Mouse (Mus musculus) Muller cell, postnatal 12 days (primary cell): ENCODE measurements around the gene Dab1.

ENCODE experiments used
- DNase-seq: peaks from one replicate; pipeline ENCODE4 v3.0.0-alpha.2; 2015; ENCODE audit errors: inconsistent ontology term

The Dab1 gene

DNA sequence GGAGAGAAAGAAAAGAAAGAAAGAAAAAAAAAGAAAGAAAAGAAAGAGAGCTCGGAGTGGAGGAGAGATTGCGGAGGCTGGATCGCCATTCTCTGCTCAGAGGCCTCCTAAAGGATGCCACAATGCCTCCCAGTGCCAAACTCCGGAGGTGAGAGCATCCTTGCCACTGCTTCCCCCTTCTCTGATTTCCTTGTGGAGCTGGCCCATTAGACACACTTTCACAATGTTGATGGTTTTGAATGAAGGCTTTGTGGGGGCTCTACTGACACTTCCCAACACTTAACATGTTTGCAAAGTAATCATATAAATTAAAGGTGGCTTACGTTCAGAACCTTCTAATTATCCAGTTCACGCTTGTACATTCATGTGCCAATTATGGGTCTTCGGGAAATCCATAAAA, 749.9 kb downstream of the Dab1 start:
- peak; percentile 21 for DNase-seq

- DNase-seq: no peak
Observed at GRCm38 (mm10) chr4:104371136-104371535, 752.0 kb downstream of the Dab1 start.

- DNase-seq: no peak
Observed at GRCm38 (mm10) chr4:104374191-104374590, 755.0 kb downstream of the Dab1 start.

DNA sequence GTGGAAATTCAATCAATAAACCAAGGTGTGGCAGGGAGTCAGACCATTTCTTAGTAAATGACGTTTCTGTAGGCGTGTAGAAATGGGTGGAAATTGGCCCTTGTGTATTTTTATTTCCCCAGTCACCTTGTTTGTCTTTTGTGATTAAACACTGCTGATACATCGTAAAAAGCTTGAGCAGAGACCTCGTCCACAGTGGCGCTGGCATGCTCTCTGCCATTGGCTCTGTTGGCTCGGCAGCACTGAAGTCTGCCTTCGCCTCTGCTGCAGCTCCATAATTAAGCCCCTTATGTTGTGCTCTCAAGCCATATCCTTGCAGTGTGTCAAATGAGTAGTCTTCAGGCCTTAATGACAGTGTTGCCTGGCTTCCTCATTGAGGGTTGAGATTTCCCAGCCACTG, 765.5 kb downstream of the Dab1 start:
- DNase-seq: peak; percentile 17

DNA sequence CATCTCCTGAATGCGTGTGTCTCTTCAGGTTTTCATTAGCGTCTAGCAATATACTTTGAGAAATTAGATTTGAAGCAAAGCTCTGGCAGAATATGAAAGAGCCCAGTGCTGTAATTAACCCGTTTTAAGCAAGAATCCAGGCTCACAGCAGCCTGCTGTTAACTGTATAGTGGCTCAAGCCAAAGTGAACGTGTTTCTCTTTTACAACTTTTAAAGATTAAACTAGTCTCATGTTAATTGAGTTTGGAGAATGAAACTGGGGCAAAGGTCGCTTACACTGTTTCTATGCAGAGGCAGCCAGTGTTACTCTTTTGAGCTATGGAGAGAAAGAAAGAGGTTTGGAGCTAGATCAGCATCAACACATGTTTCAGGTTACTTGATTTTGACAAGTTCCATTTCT, 766.1 kb downstream of the Dab1 start:
- peak; percentile 8 for DNase-seq

DNA sequence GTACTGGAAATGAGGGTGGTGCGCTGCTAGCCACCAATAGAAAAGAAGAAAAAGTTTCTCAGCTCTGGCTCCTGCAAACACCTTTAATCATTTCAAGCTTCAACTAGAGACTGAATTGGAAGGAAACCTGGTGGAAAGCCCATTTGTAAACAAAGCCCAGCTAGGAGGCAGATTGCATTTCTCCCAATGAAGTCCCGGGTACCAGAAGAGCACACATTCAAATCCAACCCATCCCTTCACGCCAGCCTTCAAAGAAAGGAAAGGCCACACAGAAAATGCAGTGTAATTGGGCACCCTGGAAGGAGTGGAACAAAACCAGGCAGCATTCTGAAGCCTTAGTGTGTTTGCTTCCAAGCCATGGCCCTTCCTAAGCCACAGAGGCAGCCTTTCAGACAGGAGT, 776.4 kb downstream of the Dab1 start:
- no peak for DNase-seq

- DNase-seq: no peak
Observed at GRCm38 (mm10) chr4:104396095-104396494, 776.9 kb downstream of the Dab1 start.

GRCm38 (mm10) chr4:104399106-104399730, 780.1 kb downstream of the Dab1 start:
- DNase-seq: peak; percentile 66

DNA sequence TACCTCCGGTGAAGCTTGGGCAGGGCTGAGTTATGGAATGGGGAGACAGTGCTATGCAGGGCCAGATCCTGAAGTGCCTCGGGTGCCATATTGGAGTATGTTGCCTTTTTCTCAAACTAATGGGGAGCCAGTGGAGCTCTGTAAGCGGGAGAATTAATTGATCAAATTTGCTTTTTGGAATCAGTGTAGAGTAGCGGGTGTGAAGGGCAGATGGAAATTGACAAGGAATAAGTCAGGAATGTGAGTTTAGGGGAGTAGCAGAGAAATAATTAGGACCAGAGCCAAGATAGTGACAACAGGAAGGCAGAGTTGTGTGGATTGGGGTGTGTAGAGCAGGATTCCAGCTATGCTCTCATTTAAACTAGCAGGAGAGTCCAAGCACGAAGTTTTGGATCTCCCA, 784.9 kb downstream of the Dab1 start:
- no peak for DNase-seq

DNA sequence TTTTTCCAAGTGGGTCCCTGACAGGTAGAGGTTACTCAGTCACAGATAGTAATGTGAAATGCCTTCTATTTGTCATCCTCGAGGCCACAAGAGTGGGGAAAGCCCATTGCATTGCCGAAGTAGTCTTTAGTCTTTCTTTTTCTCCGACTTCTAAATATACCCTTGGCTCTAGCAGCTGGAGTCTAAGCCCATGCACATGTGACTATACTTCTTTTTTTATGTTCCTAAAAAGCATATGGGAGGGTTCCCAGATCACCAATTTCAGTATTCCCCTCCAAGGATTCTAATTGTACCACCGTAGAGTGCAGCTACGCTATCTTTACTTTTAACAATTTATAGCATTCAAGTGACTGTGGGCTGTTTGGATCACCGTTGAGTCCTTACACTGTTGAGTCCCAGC, 791.8 kb downstream of the Dab1 start:
- no peak for DNase-seq

GRCm38 (mm10) chr4:104415482-104415881, 796.3 kb downstream of the Dab1 start:
- DNase-seq: no peak

GRCm38 (mm10) chr4:104418354-104418753, 799.2 kb downstream of the Dab1 start:
- DNase-seq: no peak

DNA sequence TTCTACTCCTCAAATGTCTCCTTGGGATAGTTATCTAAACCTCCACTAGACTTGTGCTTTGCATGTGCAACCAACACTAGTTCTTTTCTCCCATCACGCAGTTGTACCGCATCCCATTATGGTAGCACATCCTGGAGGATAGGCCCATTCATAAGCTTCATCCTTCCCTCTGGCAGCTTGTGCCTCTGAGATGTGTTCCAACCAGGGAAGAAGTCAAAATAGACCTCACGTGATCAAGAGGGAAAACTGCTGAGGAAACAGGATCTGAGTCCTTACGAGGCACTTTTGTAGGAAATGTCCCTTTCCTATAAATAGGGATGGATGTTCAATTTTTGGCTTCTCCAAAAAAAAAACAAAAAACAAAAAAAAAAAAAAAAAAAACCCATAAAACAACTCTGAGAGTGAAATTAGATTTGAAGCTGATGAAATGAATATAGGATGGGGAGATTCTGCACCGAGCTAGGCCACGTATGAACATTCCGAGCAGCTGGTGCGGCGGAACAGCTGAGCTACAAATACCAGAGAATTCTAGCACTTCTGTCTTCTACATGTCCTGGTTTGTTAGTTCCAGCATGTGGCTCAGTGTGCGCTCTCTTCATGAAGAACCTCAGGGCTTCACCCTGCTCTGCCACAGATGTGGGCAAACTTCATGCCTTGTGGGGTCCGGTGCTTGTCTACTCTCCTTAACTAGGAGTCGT, 802.0 kb downstream of the Dab1 start:
- no peak for DNase-seq

- DNase-seq: no peak
Observed at GRCm38 (mm10) chr4:104429127-104429526, 810.0 kb downstream of the Dab1 start.

DNA sequence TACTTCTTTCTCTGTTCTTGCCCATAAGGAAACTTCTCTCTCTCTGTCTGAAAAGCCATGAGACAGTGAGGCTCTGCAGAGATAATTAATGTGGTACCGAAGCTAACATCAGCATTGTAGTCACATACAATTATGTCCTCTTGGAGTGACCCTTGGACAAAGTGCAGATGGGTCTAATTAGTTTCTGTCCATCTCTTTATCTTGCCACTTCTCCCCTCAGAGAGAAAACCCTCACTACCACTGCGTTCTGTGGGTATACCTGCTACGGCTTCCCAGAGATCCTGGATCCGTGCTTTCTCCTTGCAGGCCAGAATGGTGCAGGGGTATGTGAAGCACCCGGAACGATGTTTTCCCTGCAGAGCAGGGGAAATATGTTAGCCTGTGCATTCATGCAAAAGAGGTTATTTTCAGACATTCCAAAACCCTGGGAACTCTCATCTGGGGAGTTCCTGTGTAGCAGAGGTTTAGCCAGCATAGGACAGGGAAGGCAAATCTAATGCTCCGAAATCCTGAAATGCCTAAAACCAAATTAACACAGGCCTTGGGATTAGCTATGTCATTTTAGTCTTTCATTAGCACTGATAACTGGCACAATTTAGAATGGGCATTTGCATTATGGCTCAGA, 812.2 kb downstream of the Dab1 start:
- DNase-seq: peak; percentile 90

DNA sequence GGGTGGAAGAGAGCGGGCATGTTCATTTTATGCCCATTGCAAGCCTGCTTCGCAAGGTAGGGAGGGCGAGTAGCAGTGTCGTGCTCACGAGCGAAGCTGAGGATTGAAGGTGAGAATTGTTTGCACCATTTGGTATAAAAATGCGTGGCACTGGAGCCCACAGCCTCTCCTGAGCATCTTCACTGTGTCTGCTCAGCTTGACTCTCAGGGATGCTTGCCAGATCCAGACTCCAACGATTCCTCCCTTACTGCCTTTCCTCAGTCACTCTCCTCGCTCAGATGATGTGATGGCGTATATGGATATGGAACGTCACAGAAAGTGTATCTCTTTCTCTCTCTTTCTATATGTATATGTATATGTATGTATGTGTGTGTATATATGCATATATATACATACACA, 813.0 kb downstream of the Dab1 start:
- DNase-seq: no peak

DNA sequence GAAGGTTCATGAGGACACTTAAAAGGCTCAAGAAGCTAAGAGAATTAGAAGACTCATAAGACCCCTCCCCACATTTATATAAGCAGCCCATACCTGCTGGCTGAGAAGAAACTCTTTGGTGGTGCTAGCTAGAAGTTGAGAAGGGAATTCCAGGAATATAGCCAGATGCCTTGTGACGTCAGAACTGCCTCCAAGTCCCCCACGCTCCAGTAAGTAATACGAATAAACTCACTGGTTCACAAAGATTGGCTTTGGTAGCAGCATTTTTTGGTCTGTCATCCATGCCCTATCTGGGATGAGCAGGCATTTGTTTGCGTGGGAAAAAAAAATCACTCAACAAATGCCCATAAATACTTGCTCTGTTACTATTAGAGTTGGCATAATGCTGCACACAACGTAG, 816.6 kb downstream of the Dab1 start:
- DNase-seq: peak; percentile 73

- no peak for DNase-seq
Observed at GRCm38 (mm10) chr4:104436411-104436810, 817.3 kb downstream of the Dab1 start.

GRCm38 (mm10) chr4:104438730-104439129, 819.6 kb downstream of the Dab1 start:
- no peak for DNase-seq

DNA sequence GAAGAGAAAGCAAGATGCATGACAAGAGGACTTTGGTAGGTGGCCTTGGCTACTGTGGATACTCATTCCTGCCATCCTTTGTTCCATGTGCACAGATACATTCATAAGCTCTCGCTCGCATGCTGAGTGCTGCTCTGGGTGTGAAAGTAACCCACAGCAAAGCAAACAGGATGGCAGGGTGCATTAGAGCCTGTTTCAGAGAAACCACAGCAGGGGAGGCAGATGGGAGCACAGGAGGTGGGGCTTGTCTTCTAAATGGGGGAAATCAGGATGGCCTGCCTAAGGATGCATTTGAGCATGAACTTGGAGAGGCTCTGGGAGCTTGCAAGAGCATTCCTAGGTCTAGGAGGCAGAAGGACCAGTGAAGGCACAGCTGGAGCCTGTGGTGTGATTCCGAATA, 820.5 kb downstream of the Dab1 start:
- no peak for DNase-seq

- DNase-seq: no peak
Observed at GRCm38 (mm10) chr4:104442925-104443747, 824.0 kb downstream of the Dab1 start.

GRCm38 (mm10) chr4:104443775-104444174, 824.6 kb downstream of the Dab1 start:
- no peak for DNase-seq
